ENCODE assay signal across 16 mouse cellular contexts in the genomic region with DNA sequence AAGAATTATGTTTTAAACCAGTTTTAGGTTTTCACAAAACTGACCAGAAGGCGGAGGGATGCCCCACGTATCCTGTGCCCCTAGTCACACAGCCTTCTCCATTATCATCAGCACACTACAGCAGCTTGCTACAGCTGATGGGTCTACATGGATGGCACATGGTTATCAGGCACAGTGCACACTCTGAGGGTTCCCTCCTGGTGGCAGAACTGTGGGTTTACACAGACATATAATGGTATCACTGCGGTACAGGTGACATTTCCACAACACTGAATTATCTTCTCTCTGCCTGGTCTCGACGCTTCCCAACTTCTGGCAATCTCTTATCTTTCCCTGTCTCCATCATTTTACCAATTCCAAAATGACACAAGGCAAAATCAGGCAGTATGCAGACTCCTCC. TPM values are rescaled to one million over a fixed set of nuclear protein-coding genes. Genes with fewer than 3 reads are reported as not detected.
A peak's percentile ranks its signal among the peaks of the same experiment; 100 is the strongest.
DNase-seq lines count a peak whose midpoint lies in the region; ATAC-seq and TF ChIP-seq lines count a peak whose summit lies in the region.
"Had no signal": no experiment of that assay in that cellular context is flagged by ENCODE, and none has a peak within 500 bp of the region (broad histone marks: within the 10 kb centered on the region; RNA-seq: fewer than 3 reads in every experiment).

No protein-coding gene starts in this region.

- no peaks in the 10 kb centered on the region for H3K9me3 ChIP-seq in neural tube, embryonic 14.5 days (ENCODE audit: control insufficient read depth, low read length)
- no peaks in the 10 kb centered on the region for H3K9me3 ChIP-seq in neural tube, embryonic 15.5 days (replicated peaks)
- no peaks in the 10 kb centered on the region for H3K9me3 ChIP-seq in liver, embryonic 13.5 days (replicated peaks)
- H3K9me3 ChIP-seq: limb, embryonic 12.5 days; neural tube, embryonic 13.5 days had no signal

- intact Hi-C loops in heart, adult 2 months (cut with DNase I), result loop anchor here (10.0 kb wide), 1 partner anchor 302 kb away; no protein-coding TSS in a partner anchor

- no peak overlapping the region for H3K27ac ChIP-seq in heart, adult 2 months
- no peak overlapping the region for H3K27ac ChIP-seq in neural tube, embryonic 14.5 days (ENCODE audit: low read depth, low read length)
- no peak overlapping the region for H3K27ac ChIP-seq in neural tube, embryonic 15.5 days (replicated peaks)
- peak overlapping the region; percentile 67 for H3K27ac ChIP-seq in liver, embryonic 13.5 days
- H3K27ac ChIP-seq: limb, embryonic 12.5 days; neural tube, embryonic 13.5 days had no signal

- H3K79me2 ChIP-seq in heart, adult 2 months (replicated peaks; ENCODE audit: control insufficient read depth, insufficient read depth, low read length), result no peaks in the 10 kb centered on the region

- peaks cover 18% of the 10 kb centered on the region for H3K4me1 ChIP-seq in heart, adult 2 months (ENCODE audit: control insufficient read depth, insufficient read depth, low read length)
- H3K4me1 ChIP-seq in neural tube, embryonic 14.5 days (ENCODE audit: control insufficient read depth, insufficient read depth, low read length), result no peaks in the 10 kb centered on the region
- peaks cover 15% of the 10 kb centered on the region for H3K4me1 ChIP-seq in neural tube, embryonic 15.5 days
- H3K4me1 ChIP-seq in liver, embryonic 13.5 days (replicated peaks), result peaks cover 61% of the 10 kb centered on the region

- 0 out of 2 replicates have a peak, but pooled peaks have one; percentile 25 for TF ChIP-seq CTCF in heart, adult 2 months (IDR thresholded peaks at IDR 0.05)

- H3K4me3 ChIP-seq in heart, adult 2 months, result no peak overlapping the region
- H3K4me3 ChIP-seq in neural tube, embryonic 14.5 days (ENCODE audit: low read depth, low read length), result no peak overlapping the region
- no peak overlapping the region for H3K4me3 ChIP-seq in neural tube, embryonic 15.5 days (replicated peaks)
- no peak overlapping the region for H3K4me3 ChIP-seq in liver, embryonic 13.5 days (replicated peaks)
- H3K4me3 ChIP-seq: limb, embryonic 12.5 days; neural tube, embryonic 13.5 days had no signal

- TF ChIP-seq POLR2A in heart, adult 2 months (IDR thresholded peaks at IDR 0.05; ENCODE audit: insufficient read depth, low read depth, low read length), result no peak

- no peak for DNase-seq in heart, adult 2 months
- DNase-seq in heart, adult 8-10 months (ENCODE audit: low spot score), result no peak
- peak; percentile 74 for DNase-seq in liver, embryonic 13.5 days
- no peak for DNase-seq in cerebellum, adult 11-12 months
- DNase-seq in embryo, embryonic 10.5 days (ENCODE audit: low spot score), result no peak
- no peak for DNase-seq in thymus, postnatal 14 days
- DNase-seq: adrenal gland, postnatal 36 days; cerebellum, adult 18-20 months; heart, adult 11 months; heart, postnatal 36 days; lung, postnatal 36 days had no signal

- H3K36me3 ChIP-seq in heart, adult 2 months (ENCODE audit: control insufficient read depth, insufficient read depth, low read length), result no peaks in the 10 kb centered on the region
- no peaks in the 10 kb centered on the region for H3K36me3 ChIP-seq in neural tube, embryonic 14.5 days (ENCODE audit: control insufficient read depth, insufficient read depth, low read length)
- H3K36me3 ChIP-seq in neural tube, embryonic 15.5 days, result no peaks in the 10 kb centered on the region
- peaks cover 17% of the 10 kb centered on the region for H3K36me3 ChIP-seq in liver, embryonic 13.5 days
- H3K36me3 ChIP-seq: neural tube, embryonic 13.5 days had no signal

- no peaks in the 10 kb centered on the region for H3K27me3 ChIP-seq in heart, adult 2 months (ENCODE audit: control insufficient read depth, insufficient read depth, low read length)
- no peaks in the 10 kb centered on the region for H3K27me3 ChIP-seq in neural tube, embryonic 14.5 days (ENCODE audit: control insufficient read depth, insufficient read depth, low read length)
- H3K27me3 ChIP-seq in neural tube, embryonic 15.5 days (replicated peaks), result no peaks in the 10 kb centered on the region
- H3K27me3 ChIP-seq in liver, embryonic 13.5 days, result no peaks in the 10 kb centered on the region
- H3K27me3 ChIP-seq: neural tube, embryonic 13.5 days had no signal

- peak; percentile 44; the same call in 1 of the 2 replicates for ATAC-seq in neural tube, embryonic 14.5 days (ENCODE audit: low read depth)
- no peak for ATAC-seq in neural tube, embryonic 15.5 days (ENCODE audit: low FRiP score)
- ATAC-seq in liver, embryonic 13.5 days (ENCODE audit: low read depth), result peak; percentile 98
- ATAC-seq: midbrain, embryonic 16.5 days had no signal

- TF ChIP-seq EP300 in heart, adult 2 months (IDR thresholded peaks at IDR 0.05; ENCODE audit: insufficient read depth, low read depth, low read length), result no peak

- no peak overlapping the region for H3K4me2 ChIP-seq in neural tube, embryonic 14.5 days (ENCODE audit: low read depth, low read length)
- H3K4me2 ChIP-seq in neural tube, embryonic 15.5 days, result no peak overlapping the region
- no peak overlapping the region for H3K4me2 ChIP-seq in liver, embryonic 13.5 days
- H3K4me2 ChIP-seq: limb, embryonic 12.5 days; neural tube, embryonic 13.5 days had no signal

- WGBS in heart, adult 2 months, result 84% methylated on average over 5 of the region's 5 CpGs
- 90% methylated on average over 5 of the region's 5 CpGs for WGBS in neural tube, embryonic 14.5 days
- 93% methylated on average over 5 of the region's 5 CpGs for WGBS in neural tube, embryonic 15.5 days
- 25% methylated on average over 5 of the region's 5 CpGs for WGBS in liver, embryonic 13.5 days (ENCODE audit: insufficient replicate concordance)

- no peak overlapping the region for H3K9ac ChIP-seq in heart, adult 2 months (ENCODE audit: low read depth, low read length)
- H3K9ac ChIP-seq in neural tube, embryonic 14.5 days (replicated peaks; ENCODE audit: low read depth, low read length), result no peak overlapping the region
- no peak overlapping the region for H3K9ac ChIP-seq in neural tube, embryonic 15.5 days (replicated peaks)
- H3K9ac ChIP-seq in liver, embryonic 13.5 days, result 0 out of 2 replicates have a peak overlapping the region, but pooled peaks have one; percentile 5
- H3K9ac ChIP-seq: limb, embryonic 12.5 days; neural tube, embryonic 13.5 days had no signal

RNA-seq across cellular contexts. Expression of gene Slc25a51, which starts 54.1 kb away (rescaled TPM):
- total RNA-seq in heart, adult 2 months (2021), result 100 to 1,000 TPM; 103 to 123 TPM
- polyA plus RNA-seq in heart, adult 2 months (2012; rRNA removed), result 68.9 and 81.6 TPM in 2 replicates
- total RNA-seq in heart, adult 8-10 months (2022), result 100 to 1,000 TPM in 1 of 4 experiments, 10 to 100 TPM in 3; 84.3 to 112 (median 96.3) TPM
- polyA plus RNA-seq in neural tube, embryonic 14.5 days (2014; fragmentation: Nextera tagmentation; extraction: Ambion mirVana), result 72.3 and 74.9 TPM in 2 replicates
- 68.1 and 69.1 TPM in 2 replicates for polyA plus RNA-seq in neural tube, embryonic 15.5 days (2015; fragmentation: Nextera tagmentation; extraction: Ambion mirVana)
- polyA plus RNA-seq in liver, embryonic 13.5 days (2015; fragmentation: Nextera tagmentation; extraction: Ambion mirVana), result 64.9 and 72.5 TPM in 2 replicates
